Mouse (Mus musculus) kidney, adult 9 months (tissue): ENCODE results near the gene Psmd14.

ENCODE experiments used
- DNase-seq: peaks from one replicate; pipeline ENCODE4 v3.0.0; 2022

The Psmd14 gene

DNA sequence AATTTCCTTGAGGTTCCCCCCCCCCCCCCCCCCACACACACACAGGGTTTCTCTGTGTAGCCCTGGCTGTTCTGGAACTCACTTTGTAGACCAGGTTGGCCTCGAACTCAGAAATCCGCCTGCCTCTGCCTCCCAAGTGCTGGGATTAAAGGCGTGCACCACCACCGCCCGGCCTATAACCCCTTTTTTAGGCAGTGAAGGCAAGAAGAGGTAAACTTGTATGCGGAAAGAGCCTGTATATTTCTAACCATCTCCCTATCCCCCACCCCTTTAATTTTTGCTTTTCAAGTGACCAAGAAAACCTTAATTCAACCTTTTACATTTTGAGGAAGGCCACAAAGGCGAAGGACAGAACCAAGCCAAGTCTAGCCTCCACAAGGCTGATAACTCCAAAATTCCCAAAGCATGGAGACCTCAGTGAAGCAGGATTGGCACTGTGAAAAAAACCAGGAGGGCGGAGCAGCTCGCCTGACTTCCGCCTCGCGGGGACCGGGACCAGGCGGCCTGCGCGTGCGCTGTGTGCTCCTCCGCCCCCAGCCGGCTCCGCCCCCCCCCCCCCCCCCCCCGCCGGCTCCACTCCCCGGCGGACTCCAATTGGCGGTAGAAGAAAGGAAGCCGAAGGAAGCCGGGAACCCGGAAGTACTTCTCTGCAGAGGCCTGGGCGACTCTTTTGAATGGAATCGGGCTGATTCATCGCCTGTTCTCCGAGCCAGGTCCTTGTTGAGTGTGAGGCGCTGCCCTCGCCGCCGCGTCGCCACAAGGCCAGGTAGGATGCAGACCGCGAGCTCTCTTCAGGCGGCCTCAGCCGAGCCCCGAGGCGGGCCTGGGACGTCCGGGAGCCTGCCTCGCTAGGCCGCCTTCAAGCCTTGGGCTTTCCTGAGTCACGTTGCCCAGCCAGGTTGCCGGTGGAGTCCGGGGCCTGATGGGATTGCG lies at the start of gene Psmd14:
TSS of gene Psmd14 (plus strand) at position 587 of the 933 bp plus-strand sequence.
- peak; percentile 91 for DNase-seq

DNA sequence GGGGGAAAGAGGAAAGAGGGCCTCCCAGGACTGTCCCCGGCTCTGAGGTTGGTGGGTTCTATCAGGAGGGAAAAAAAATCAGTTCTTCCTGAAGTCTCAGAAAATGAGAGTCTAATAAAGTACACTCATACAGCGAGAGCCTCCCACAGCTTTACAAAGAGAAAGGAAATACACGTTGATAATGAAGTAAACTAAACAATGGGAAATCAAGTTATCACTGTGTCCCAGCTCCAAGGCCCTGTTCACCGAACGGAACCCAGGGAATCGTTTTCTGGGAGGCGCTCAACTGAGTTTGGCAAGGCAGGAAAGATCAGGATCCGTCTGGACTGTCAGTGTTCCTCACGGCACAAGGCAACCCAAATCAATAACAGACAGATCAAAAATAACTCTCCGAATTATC lies 48.7 kb upstream of the Psmd14 start:
- DNase-seq = no peak

DNA sequence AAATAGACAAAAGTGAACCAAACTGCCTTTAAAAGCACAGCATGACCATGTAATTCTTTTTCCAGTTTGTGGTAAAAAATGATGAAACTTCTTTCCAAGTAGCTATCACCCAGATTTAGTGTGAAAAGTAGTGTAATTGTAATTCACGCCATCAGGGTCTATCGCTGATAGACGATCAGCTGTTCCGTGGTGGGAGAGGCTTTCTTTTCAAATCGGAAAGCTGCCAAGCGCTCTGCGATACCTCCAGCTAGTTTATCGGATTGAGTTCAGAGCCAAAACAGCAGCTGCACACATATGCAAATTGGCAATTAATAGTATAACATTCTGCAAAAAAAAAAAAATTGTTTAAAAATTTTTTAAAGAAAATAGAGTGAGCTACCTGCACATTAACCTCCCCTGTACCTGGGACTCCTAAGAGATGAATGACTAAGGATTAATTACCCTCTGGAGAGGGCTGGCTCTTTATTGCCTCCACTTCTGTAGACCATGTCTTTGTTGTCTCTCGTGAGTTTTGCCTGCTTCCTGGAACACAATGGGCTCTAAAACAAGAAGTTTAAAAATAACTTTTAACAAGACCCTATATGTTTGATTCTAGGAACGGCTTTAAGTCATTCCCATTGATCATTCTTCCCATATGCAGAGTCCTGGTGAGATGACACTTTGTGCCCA lies 47.8 kb upstream of the Psmd14 start:
- DNase-seq = no peak

DNA sequence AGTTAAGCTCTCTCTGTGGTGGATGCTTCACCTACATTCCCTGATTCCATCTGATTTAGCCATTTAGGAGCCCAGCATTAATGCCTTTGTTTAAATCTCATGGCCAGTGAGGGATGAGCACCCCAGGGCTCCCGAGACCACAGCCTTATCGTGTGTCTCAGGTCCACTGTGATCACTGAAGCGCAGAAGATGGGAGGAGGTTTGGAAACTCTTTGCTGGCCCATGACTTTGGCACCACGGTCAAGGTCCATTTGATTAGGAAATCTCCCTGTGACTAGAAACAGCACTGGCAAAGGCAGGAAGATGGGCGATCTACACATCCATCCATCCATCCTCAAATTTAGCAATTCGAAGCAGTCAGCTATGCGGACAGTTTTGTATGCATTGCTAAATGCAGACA lies 44.1 kb upstream of the Psmd14 start:
- DNase-seq = no peak

DNA sequence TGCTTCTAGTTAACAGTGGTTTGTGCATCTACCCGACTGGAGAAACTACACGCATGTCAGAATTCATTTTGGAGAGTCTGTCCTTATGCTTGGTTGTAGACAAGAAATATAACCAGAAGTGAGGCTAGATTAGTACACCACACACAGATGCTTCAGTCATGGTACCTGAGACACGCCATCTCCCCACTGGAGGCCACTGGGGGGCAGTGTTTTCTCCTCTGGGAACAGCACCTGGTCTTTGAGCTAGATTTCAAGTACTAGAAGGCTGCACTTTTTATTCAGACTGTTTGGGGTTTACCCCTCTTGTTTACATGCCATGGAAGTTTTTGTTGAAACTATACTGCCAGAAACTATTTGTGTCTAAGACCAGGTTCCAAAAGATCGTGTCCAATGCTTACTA lies 43.2 kb upstream of the Psmd14 start:
- peak; percentile 64 for DNase-seq

DNA sequence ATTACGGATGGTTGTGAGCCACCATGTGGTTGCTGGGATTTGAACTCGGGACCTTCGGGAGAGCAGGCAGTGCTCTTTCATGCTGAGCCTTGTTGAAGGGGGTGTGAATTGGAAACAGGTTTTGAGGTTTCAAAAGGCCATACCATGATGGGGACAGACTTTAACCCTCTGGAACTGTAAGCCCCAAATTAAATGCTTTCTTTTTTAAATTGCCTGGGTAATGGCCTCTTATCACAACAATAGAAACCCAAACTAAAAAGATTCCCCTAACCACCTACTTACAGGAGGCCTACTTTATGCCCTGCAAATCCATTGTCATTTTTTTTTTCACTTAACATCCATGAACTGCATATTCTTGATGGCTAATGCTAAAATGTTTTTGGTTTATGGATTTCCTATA lies 36.9 kb upstream of the Psmd14 start:
- no peak for DNase-seq

DNA sequence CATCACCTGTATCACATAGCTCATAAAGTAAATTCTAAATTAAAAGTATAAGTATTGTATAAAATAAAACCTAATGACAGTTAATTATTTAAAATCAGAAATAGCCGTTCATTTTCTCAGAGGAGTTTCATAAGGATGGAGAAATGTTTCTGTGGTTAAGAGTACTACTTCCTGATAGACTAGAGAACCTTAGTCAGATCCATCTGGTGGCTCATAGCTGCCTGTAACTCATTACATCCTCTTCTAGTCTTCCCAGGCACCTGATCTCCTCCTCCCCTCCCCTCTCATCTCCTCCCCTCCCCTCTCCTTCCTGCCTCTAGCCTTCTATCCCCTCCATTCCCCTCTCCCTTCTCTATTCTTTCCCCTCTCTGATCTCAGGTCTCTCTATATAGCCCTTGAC lies 29.9 kb upstream of the Psmd14 start:
- DNase-seq = no peak

DNA sequence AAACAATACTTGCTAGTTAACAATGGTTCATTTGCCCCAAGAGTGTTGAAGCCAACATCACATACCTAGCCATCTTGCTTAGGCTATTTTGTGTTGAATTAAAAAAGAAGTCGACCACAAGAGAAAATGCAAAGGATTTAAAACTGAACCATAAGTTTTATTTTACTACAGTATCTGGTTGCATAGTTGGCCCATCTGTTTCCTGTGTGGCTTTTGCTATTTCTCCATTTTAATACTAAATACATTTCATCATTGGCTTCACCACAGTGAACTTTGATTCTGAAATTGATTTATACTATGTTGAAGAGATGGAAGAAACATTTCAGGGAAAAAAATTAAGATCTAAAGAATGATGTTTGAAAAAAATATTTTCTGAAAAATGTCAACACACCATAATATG lies 25.0 kb upstream of the Psmd14 start:
- no peak for DNase-seq

DNA sequence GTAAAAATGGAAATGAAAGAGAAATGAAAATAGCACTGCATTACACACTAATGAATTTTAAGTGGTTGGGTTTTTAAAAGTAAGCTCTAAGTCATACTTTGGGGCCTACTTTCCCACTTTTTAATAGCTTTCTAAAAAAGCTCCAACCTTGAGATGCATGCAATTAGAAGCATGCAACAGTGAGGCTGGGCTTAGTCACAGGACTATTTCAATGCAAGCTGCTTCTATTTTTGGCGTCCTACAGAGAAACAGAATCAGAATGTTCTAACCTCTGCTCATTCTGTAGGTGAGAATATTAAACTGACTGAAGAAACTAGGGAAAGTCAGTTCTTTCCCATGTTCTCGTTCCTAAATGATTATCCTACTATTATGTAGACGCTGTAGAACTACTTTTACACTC lies 22.4 kb upstream of the Psmd14 start:
- no peak for DNase-seq

DNA sequence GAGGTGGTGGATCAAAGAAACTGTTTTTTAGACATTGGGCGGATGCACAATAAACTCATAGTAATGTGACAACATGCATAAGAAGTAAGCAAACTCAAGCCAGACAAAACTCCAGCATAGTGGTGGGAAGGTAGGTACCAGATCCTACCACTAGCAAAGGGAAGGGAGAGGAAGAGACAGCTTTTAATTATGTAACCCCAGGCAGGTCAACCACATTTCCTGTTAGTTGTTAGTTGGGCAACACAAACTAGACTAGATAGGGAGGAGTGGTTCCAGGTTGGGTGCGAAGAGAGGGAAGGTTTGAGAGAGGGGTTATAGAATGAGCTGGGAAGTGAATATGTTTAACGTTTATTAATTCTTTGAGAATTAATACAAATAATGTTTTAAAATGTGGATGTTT lies 1.9 kb upstream of the Psmd14 start:
- no peak for DNase-seq

DNA sequence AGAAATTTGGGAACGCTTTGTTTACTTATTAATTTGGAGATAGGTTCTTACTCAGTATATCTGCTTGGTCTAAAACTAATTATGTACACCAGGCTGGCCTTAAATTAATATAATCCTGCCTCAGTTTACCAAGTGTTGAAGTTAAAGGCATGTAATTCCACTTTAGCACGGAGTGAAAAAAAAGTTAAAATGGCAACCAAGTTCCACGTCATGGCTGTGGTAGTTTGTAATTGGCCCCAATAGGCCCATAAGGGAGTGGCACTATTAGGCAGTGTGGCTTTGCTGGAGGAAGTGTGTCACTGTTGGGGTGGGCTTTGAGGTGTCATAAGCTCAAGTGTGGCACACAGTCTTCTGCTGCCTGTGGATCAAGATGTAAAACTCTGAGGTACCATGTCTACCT lies 1.0 kb downstream of the Psmd14 start:
- no peak for DNase-seq

DNA sequence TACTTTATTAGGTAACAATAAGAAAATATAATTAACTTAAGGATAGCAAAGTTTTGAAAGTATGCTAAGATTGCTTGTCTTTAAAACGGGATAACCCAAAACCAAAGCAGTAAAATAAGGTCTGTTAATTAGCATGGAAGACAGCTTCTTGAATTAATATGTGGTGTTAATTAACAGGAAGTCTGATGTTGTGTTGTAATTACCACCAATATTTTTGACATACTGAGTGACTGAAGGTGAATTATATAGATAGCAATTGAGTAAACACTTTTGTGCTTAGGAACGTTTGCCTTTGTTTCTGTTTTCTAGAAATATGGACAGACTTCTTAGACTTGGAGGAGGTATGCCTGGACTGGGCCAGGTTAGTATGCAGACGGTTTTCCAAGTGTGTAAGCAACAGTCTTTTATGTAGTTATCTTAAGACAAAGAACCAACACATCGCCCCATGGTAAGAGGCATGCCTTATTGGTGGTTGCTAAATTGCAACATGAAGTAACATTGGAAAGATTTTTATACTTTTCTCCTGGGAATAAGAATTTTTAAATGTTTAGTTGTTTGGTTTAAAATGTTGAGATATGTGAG lies 11.0 kb downstream of the Psmd14 start:
- DNase-seq = no peak

DNA sequence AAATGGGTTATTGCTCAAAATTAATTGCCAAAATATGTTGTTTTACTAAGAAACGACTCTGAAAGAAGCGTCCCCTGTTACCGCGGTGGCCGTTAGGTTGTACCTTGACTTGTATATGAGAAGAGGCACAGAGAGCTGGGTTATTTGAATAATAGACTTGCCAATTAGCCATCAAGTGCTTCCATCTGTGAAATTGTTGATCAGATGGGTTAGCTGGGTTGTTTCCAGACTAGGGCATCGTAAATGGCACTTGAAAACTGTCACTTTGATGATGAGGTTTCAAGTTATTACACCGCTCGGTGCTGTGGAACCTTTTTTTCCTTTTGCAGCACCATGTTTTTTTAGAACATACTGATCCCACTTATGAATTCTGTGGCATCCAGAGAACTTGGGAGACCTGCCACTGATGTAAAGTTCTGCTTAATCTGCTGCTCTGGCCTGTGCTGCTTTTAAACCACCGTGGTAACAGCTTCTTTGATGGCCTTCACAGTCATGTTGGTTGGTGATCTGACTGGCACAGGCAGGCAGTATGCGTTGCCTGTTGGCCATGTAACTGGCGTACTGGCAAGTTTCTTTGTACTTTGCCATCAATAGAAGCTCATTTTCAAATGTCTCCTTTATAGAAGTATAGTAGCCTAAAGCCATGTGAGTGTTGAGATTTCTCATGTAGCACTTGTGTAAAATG lies 21.4 kb downstream of the Psmd14 start:
- no peak for DNase-seq

DNA sequence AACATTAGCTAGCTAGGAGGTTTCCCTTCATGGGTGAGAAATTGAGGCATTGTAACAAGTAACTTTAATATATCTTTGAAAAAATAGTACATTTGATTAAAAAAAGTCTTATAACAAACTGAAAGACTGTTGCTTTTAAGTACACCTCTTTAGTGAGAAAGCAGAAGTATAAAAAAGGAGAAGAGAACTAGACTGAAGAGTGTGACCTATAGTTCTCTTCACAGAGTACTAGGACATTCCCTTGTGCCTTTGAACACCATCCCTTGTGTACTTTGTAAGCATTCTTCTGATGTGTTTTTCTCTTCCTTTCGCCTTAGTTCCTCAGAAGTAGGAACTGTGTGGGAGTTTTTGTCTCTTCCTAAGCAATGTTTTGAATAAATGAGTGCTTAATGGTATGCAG lies 22.7 kb downstream of the Psmd14 start:
- DNase-seq = no peak

DNA sequence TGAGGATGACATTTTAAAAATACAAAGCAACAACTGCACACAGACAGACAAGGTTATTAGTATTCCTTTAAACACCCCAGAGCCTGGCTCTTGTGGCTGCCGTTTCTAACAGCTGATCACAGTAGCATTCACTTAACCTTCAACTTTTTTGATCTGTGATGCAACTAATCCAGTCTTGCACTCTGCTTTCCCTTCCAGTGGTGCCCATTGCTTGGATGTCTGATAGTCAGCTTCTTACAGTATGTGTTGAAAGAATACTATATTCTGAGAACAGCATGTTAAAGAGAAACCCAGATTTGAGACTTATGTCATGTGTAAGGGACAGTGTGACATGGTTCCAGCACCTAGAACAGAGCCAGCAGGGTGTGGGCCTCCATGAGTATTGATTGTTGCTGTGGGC lies 34.6 kb downstream of the Psmd14 start:
- DNase-seq = no peak

DNA sequence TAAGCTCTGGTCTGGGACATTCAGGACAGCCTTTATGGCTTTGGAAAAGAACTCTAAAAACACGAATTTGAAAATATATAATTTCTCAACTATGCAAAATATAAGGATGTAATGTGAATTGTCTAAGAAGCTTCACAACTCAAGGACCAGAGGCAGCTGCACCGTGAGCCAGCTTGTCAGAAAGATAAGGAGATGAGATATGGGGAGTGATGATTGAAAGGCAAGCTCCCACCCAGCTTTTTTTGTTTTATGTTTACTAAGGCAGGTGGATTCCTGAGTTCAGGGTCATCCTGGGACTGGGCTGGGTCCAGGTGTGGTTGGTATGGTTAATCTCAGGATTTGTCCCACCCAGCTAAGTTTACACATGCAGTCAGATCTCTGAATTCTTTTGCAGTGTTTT lies 35.1 kb downstream of the Psmd14 start:
- DNase-seq = no peak

DNA sequence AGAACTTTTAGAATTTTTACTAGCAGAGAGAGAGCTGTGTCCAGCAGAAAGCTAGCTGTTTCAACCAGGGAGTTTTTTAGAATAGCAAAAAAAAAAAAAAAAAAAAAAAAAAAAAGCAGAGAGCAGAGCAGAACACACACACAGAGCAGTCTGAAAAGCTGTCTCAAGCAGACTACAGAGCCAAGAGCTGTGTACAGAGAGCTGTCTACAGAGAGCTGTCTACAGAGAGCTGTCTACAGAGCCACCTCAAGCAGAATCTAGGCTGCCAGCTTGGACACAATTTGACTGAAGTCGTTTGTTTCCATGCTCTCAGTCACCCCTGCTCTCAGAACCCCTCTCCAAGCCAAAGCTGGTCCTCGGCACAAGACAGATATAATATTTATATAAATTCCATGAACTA lies 35.9 kb downstream of the Psmd14 start:
- no peak for DNase-seq

DNA sequence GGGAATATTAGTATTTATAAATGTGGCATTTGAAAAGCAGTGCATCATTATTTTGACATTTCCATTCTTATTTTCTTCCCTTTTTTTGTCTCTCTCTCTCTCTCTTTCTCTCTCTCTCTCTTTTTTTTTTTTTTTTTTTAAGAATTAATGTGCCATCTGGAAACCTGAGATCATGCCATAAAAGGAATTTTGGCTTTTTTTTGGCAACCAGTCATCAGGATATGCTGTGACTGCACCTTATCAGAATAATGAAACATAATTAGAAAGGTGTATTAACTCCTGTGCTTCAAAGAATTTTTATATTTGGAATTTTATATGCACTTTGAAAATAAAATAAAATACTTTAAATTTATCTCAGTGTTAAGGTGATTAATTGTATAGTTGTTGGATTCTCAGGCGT lies 39.2 kb downstream of the Psmd14 start:
- DNase-seq = no peak

DNA sequence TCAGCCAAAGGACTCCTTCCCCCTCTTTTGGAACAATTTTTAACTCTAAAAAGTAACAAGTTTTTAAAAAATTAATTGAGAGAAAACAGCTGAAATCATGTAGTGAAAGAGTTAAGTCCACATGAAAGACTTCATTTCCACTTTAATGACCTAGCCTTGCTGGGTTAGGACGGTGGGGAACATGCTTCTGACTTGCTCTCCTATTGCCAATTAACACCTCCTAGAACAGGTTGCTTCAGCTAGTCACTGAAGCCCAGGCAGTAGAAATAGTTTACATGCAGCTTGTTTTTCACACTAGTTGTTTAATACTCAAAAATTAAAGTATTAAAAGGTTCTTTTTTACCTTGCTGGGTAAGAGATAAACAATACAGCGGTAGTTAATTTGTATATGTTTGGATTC lies 39.8 kb downstream of the Psmd14 start:
- DNase-seq = no peak

DNA sequence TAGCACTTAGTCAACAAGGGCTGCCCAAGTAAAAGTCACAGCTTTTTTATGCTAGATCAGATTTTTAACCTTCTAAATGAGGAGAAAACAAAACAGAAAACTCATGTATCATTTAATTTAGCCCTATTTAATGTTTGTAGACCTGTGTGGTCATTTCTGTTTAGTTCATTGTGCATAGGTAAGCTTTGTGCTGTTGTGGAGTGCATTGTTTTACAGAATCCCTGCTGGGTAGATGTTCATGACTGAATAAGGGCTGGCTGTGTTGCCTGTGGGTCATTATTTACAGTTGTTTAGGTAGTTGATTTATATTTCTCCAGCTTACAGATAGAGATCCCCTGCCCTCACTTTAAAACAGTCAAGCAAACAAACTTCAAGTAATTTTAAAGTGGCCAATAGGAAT lies 40.9 kb downstream of the Psmd14 start:
- DNase-seq = no peak

DNA sequence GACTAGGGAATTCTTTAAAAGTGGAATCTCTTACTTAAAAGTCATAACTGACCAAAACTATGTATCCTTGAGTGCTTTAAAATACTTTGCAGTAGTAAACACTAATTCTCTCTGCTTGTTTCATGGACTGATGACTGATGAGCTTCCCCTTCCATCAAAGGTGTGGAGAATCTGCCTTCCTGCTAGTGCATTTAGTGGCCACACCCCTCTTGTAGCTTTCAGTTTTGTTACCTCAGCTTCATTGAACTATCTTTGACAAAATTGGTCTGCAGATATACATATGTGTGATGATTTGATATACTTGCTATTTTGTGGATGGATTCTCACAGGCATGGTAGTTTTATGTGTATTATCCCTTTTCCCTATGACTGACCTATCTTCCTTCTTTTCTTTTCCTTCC lies 43.5 kb downstream of the Psmd14 start:
- DNase-seq = no peak

DNA sequence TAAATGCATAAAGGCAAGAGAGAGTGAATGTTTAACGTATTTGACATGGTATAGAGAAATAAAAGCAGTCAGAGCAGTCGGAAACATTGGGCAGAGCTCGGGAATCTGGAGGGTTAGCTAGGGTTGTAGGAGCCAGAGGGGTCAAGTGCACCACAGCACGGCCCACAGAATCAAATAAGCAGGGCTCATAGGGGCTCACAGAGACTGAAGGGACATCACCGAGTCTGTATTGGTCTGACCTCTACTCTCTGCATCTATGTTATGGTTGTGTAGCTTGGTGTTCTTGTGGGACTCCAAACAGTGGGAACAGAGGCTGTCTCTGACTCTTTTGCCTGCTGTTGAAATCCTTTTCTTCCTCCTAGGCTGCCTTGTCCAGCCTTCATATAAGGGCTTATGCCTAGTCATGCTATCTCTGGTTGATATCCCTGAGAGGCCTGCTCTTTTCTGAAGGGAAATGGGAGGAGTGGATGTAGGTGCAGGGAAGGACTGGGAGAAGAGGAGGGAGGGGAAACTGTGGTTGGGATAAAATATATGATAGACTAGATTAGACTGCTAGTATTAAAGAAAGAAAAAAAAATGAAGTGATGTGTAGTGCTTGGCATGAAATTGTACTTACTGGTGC lies 47.9 kb downstream of the Psmd14 start:
- no peak for DNase-seq

DNA sequence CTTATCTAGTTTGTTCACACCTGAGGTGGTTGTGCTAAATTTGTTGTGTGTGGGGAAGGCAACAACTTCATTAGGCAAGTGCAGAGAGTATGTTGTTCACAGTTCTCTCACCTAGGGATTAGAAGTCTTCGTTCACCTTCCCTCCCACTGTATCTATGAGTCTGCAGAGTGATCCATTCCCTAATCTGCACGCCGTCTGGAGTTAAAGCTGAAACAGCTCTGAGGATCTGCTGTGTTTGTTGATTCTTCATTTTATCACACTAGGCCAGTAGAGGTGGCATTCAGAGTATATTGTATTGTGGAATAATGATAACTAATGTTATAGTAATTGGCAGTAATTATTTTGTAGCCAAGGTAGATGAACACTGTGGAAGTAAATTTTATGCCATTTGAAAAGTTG lies 48.5 kb downstream of the Psmd14 start:
- DNase-seq = no peak
